ENCODE assay signal across 8 mouse cellular contexts in the genomic region with DNA sequence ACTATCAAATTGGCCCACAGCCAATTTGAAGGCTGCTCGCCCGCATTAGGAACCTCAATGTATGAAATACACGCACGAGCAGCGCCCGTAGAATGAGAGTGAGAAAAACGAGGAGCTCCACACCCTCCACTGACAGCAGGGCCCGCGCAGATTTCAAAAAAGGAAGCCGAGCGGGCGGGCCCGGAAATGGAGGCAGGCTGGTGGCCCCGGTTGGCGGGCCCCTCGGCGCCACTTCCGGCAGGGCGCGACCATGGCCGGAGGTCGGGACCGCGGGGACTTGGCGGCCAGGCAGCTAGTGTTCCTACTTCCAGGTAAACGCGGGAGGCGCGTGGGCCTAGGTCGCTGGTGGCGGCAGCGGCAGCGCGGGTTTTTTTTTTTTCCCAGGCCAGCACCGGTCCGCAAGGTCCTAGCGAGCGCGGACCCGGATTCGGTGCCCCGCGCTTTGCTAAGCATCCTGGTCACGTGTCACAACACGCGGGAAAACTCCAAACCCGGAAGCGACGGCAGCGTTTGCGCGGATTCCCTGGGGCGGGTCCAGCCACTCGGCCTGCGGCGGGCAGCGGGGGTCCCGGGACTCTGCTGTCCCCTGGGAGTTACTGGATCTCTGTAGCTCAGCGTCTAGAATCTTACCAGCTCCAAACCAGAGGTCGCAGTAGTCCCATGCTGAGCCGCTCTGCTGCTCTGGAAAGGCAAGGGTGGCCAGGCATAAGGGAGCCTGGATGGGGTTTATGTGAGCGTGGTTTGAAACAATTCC. TPM values are rescaled to one million over a fixed set of nuclear protein-coding genes. Genes with fewer than 3 reads are reported as not detected.
A peak's percentile ranks its signal among the peaks of the same experiment; 100 is the strongest.
DNase-seq lines count a peak whose midpoint lies in the region; ATAC-seq lines count a peak whose summit lies in the region.

No protein-coding gene starts in this region.

- H3K27me3 ChIP-seq in hindbrain, embryonic 12.5 days = no peaks in the 10 kb centered on the region

- peaks cover 19% of the 10 kb centered on the region for H3K4me1 ChIP-seq in hindbrain, embryonic 12.5 days

- H3K9me3 ChIP-seq in hindbrain, embryonic 12.5 days (replicated peaks) = no peaks in the 10 kb centered on the region

- no peaks in the 10 kb centered on the region for H3K36me3 ChIP-seq in hindbrain, embryonic 12.5 days

- ATAC-seq in hindbrain, embryonic 12.5 days (ENCODE audit: low FRiP score) = peak; percentile 95

- H3K4me2 ChIP-seq in hindbrain, embryonic 12.5 days (replicated peaks) = peak overlapping the region; percentile 84

- WGBS in hindbrain, embryonic 12.5 days = under 1% methylated on average over 62 of the region's 62 CpGs

- H3K4me3 ChIP-seq in hindbrain, embryonic 12.5 days = peak overlapping the region; percentile 69

- peak overlapping the region; percentile 72 for H3K27ac ChIP-seq in hindbrain, embryonic 12.5 days

- peak overlapping the region; percentile 78 for H3K9ac ChIP-seq in hindbrain, embryonic 12.5 days

- peak; percentile 84 for DNase-seq in MN1 (ENCODE audit: low spot score)
- DNase-seq in cerebellum, adult 9-10 months = peak; percentile 87
- DNase-seq in frontal cortex, adult 2 months (ENCODE audit: extremely low spot score in 1 of 2, low spot score in 1 of 2) = peak; percentile 47 to 86
- peak; percentile 83 to 84 for DNase-seq in layer of hippocampus, postnatal 14 days (ENCODE audit: low spot score in 2 of 2)
- peak; percentile 86 for DNase-seq in lung, postnatal 14 days
- DNase-seq in retina, adult 2 months (ENCODE audit: low read depth, low spot score) = peak; percentile 67
- DNase-seq in thymus, postnatal 36 days = peak; percentile 83 to 88

RNA-seq across cellular contexts. Expression of a gene that starts 39.2 kb away (rescaled TPM):
- polyA plus RNA-seq in frontal cortex, adult 2 months (2012; rRNA removed) = 7.6 and 8.4 TPM in 2 replicates
- polyA plus RNA-seq in hindbrain, embryonic 12.5 days (2016; fragmentation: Nextera tagmentation; extraction: Ambion mirVana) = 1.6 and 2.5 TPM in 2 replicates
- 1 to 10 TPM; 4.7 to 6.4 TPM for total RNA-seq in layer of hippocampus, postnatal 14 days (2021)

RNA-seq across cellular contexts. Expression of a gene that starts 39.7 kb away (rescaled TPM):
- polyA plus RNA-seq in frontal cortex, adult 2 months (2012; rRNA removed) = 11.7 and 12.2 TPM in 2 replicates
- 37.4 and 43.9 TPM in 2 replicates for polyA plus RNA-seq in hindbrain, embryonic 12.5 days (2016; fragmentation: Nextera tagmentation; extraction: Ambion mirVana)
- 10 to 100 TPM; 14.3 to 17.9 TPM for total RNA-seq in layer of hippocampus, postnatal 14 days (2021)

Comparison
In these comparisons a context has a peak if more than half of its experiments do, and no peak if none do; other contexts are left out.
1. Peak in every context shown above with its lines: DNase-seq, ATAC-seq, H3K4me3 ChIP-seq and H3K27ac ChIP-seq.